8 mouse cellular contexts compared by ENCODE assay signal in genomic region chr4:128884711-128885095, GRCm38 (mm10). TPM values are rescaled to one million over a fixed set of nuclear protein-coding genes. Genes with fewer than 3 reads are reported as not detected.
A peak's percentile ranks its signal among the peaks of the same experiment; 100 is the strongest.
DNase-seq lines count a peak whose midpoint lies in the region; ATAC-seq and TF ChIP-seq lines count a peak whose summit lies in the region.

No protein-coding gene starts in this region.

- 55% methylated on average over 5 of the region's 5 CpGs for WGBS in forebrain, embryonic 12.5 days
- WGBS in limb, embryonic 12.5 days, result 46% methylated on average over 5 of the region's 5 CpGs
- WGBS in neural tube, embryonic 15.5 days, result 49% methylated on average over 5 of the region's 5 CpGs

- H3K9me3 ChIP-seq in forebrain, embryonic 12.5 days, result peaks cover 5% of the 10 kb centered on the region; the same call in 1 of the 2 replicates
- H3K9me3 ChIP-seq in limb, embryonic 12.5 days, result peaks cover 5% of the 10 kb centered on the region; the same call in 1 of the 2 replicates
- no peaks in the 10 kb centered on the region for H3K9me3 ChIP-seq in neural tube, embryonic 15.5 days (replicated peaks)

- H3K4me1 ChIP-seq in forebrain, embryonic 12.5 days, result peaks cover 38% of the 10 kb centered on the region
- peaks cover 38% of the 10 kb centered on the region for H3K4me1 ChIP-seq in limb, embryonic 12.5 days (replicated peaks)
- H3K4me1 ChIP-seq in neural tube, embryonic 15.5 days, result peaks cover 56% of the 10 kb centered on the region

- no peak for DNase-seq in layer of hippocampus, adult 2 months (ENCODE audit: low spot score in 2 of 2)
- DNase-seq in layer of hippocampus, adult 9-10 months (ENCODE audit: low spot score), result no peak
- DNase-seq in right cerebral cortex, adult 2 months (ENCODE audit: low spot score in 2 of 2), result no peak
- no peak for DNase-seq in testis, postnatal 14 days (ENCODE audit: low spot score)

- peaks cover 19% of the 10 kb centered on the region for H3K27me3 ChIP-seq in forebrain, embryonic 12.5 days
- H3K27me3 ChIP-seq in limb, embryonic 12.5 days, result no peaks in the 10 kb centered on the region
- H3K27me3 ChIP-seq in neural tube, embryonic 15.5 days (replicated peaks), result no peaks in the 10 kb centered on the region

- H3K36me3 ChIP-seq in forebrain, embryonic 12.5 days (replicated peaks), result no peaks in the 10 kb centered on the region
- peaks cover 15% of the 10 kb centered on the region for H3K36me3 ChIP-seq in limb, embryonic 12.5 days
- H3K36me3 ChIP-seq in neural tube, embryonic 15.5 days, result no peaks in the 10 kb centered on the region

- H3K27ac ChIP-seq in layer of hippocampus, adult 2 months, result no peak overlapping the region
- H3K27ac ChIP-seq in forebrain, embryonic 12.5 days, result no peak overlapping the region
- H3K27ac ChIP-seq in limb, embryonic 12.5 days, result no peak overlapping the region
- H3K27ac ChIP-seq in neural tube, embryonic 15.5 days (replicated peaks), result peak overlapping the region; percentile 91; the same call in 1 of the 2 replicates

- peak overlapping the region; percentile 57 for H3K4me3 ChIP-seq in layer of hippocampus, adult 2 months
- peak overlapping the region; percentile 73 for H3K4me3 ChIP-seq in forebrain, embryonic 12.5 days (replicated peaks)
- peak overlapping the region; percentile 77 for H3K4me3 ChIP-seq in limb, embryonic 12.5 days (replicated peaks)
- peak overlapping the region; percentile 87 for H3K4me3 ChIP-seq in neural tube, embryonic 15.5 days (replicated peaks)

- no peak for TF ChIP-seq CTCF in layer of hippocampus, adult 2 months (conservative IDR thresholded peaks at IDR 0.05)

- peak overlapping the region; percentile 74; the same call in 1 of the 2 replicates for H3K9ac ChIP-seq in forebrain, embryonic 12.5 days
- no peak overlapping the region for H3K9ac ChIP-seq in limb, embryonic 12.5 days (replicated peaks)
- H3K9ac ChIP-seq in neural tube, embryonic 15.5 days (replicated peaks), result peak overlapping the region; percentile 89

- peak overlapping the region; percentile 98 for H3K4me2 ChIP-seq in forebrain, embryonic 12.5 days
- H3K4me2 ChIP-seq in limb, embryonic 12.5 days, result peak overlapping the region; percentile 97
- peak overlapping the region; percentile 89 for H3K4me2 ChIP-seq in neural tube, embryonic 15.5 days

- ATAC-seq in forebrain, embryonic 12.5 days (ENCODE audit: low FRiP score), result peak; percentile 42; the same call in 1 of the 2 replicates
- 0 out of 2 replicates have a peak, but pooled peaks have one; percentile 5 for ATAC-seq in limb, embryonic 12.5 days (ENCODE audit: insufficient number of reproducible peaks, insufficient read depth, low FRiP score, low TSS enrichment, low read depth)
- ATAC-seq in neural tube, embryonic 15.5 days (ENCODE audit: low FRiP score), result no peak
- no peak for ATAC-seq in granulocyte monocyte progenitor cell, adult 5-6 weeks (replicated peaks; ENCODE audit: poor library complexity, severe bottlenecking)

RNA-seq across cellular contexts. Expression of gene Trim62, which starts 1.3 kb away (rescaled TPM):
- 10 to 100 TPM; 13.0 to 14.2 TPM for total RNA-seq in layer of hippocampus, adult 2 months (2021)
- polyA plus RNA-seq in forebrain, embryonic 12.5 days (2016; fragmentation: Nextera tagmentation; extraction: Ambion mirVana), result 12.5 and 12.6 TPM in 2 replicates
- 11.4 and 13.0 TPM in 2 replicates for polyA plus RNA-seq in limb, embryonic 12.5 days (2016; fragmentation: Nextera tagmentation; extraction: Ambion mirVana)
- 20.9 and 25.5 TPM in 2 replicates for polyA plus RNA-seq in neural tube, embryonic 15.5 days (2015; fragmentation: Nextera tagmentation; extraction: Ambion mirVana)
- total RNA-seq in granulocyte monocyte progenitor cell, adult 5-6 weeks (2014; fragmentation: Nextera tagmentation), result 0.34 and 2.1 TPM in 2 replicates
- total RNA-seq in granulocyte monocyte progenitor cell, adult 5-6 weeks (2017), result 0.10 and 0.30 TPM in 2 replicates

Comparison
In these comparisons a context has a peak if more than half of its experiments do, and no peak if none do; other contexts are left out.
1. ATAC-seq: peak in forebrain, embryonic 12.5 days (single experiment) and limb, embryonic 12.5 days (single experiment); none in neural tube, embryonic 15.5 days (single experiment) and granulocyte monocyte progenitor cell, adult 5-6 weeks (single experiment).
2. Peak in every context shown above with its lines, with median percentiles within 50 percentile points of each other: H3K4me3 ChIP-seq and H3K4me2 ChIP-seq.